Mouse (Mus musculus): Measurements from ENCODE around the gene Pole4.

GRCm38 (mm10) chr6:82666480-82666879 lies 38.7 kb downstream of the Pole4 start:
- TF ChIP-seq CTCF (IDR thresholded peaks at IDR 0.05; ENCODE audit: borderline replicate concordance, extremely low read depth, insufficient read depth, insufficient read length) (no peak), POLR2A (IDR thresholded peaks at IDR 0.05; ENCODE audit: borderline replicate concordance, extremely low read depth, insufficient read depth, insufficient read length, poor library complexity, severe bottlenecking) (no peak)

Measured in brain, embryonic 14.5 days (tissue).